Mouse (Mus musculus): ENCODE results near the gene Pitpnm2. TPM values are rescaled to one million over a fixed set of nuclear protein-coding genes. Genes with fewer than 3 reads are reported as not detected.

Gene Pitpnm2
- polyA plus RNA-seq, 1 experiment from 2014 or later = 1.5 TPM

- WGBS (ENCODE audit: insufficient replicate concordance) = 25% methylated on average over 6 of the region's 6 CpGs
- no peak overlapping the region for H3K4me2 ChIP-seq
- H3K27me3 ChIP-seq = no peaks in the 10 kb centered on the region
- no peak overlapping the region for H3K4me3 ChIP-seq (replicated peaks)
- no peak; the same call in 1 of the 2 replicates for ATAC-seq (ENCODE audit: insufficient read depth)
- H3K36me3 ChIP-seq (replicated peaks) = peaks cover 36% of the 10 kb centered on the region
- H3K27ac ChIP-seq (replicated peaks) = no peak overlapping the region
- peaks cover 5% of the 10 kb centered on the region; the same call in 1 of the 2 replicates for H3K4me1 ChIP-seq (replicated peaks)
- H3K9me3 ChIP-seq (replicated peaks) = no peaks in the 10 kb centered on the region
- no peak overlapping the region for H3K9ac ChIP-seq
These were observed 17.3 kb upstream of the Pitpnm2 start for GRCm38 (mm10) chr5:124266821-124267220.

GRCm38 (mm10) chr5:124263246-124263645, 13.7 kb upstream of the Pitpnm2 start:
- Histone ChIP-seq H3K4me3 (replicated peaks) (no peak overlapping the region), H3K36me3 (replicated peaks) (peaks cover 53% of the 10 kb centered on the region), H3K4me2 (no peak overlapping the region), H3K27ac (replicated peaks) (no peak overlapping the region), H3K9me3 (replicated peaks) (no peaks in the 10 kb centered on the region), H3K9ac (no peak overlapping the region), H3K27me3 (no peaks in the 10 kb centered on the region), H3K4me1 (replicated peaks) (peaks cover 5% of the 10 kb centered on the region; the same call in 1 of the 2 replicates)
- 79% methylated on average over 4 of the region's 4 CpGs for WGBS (ENCODE audit: insufficient replicate concordance)
- no peak for ATAC-seq (ENCODE audit: insufficient read depth)

- no peak for ATAC-seq (ENCODE audit: insufficient read depth)
- H3K36me3 ChIP-seq (replicated peaks) = peaks cover 64% of the 10 kb centered on the region
- H3K4me3 ChIP-seq (replicated peaks) = no peak overlapping the region
- no peaks in the 10 kb centered on the region for H3K27me3 ChIP-seq
- H3K27ac ChIP-seq (replicated peaks) = no peak overlapping the region
- H3K4me2 ChIP-seq = no peak overlapping the region
- H3K9me3 ChIP-seq (replicated peaks) = no peaks in the 10 kb centered on the region
- H3K4me1 ChIP-seq (replicated peaks) = peaks cover 5% of the 10 kb centered on the region; the same call in 1 of the 2 replicates
- no peak overlapping the region for H3K9ac ChIP-seq
- 77% methylated on average over 4 of the region's 4 CpGs for WGBS (ENCODE audit: insufficient replicate concordance)
These were observed 12.5 kb upstream of the Pitpnm2 start for GRCm38 (mm10) chr5:124262090-124262489.

- peaks cover 66% of the 10 kb centered on the region for H3K36me3 ChIP-seq (replicated peaks)
- no peak overlapping the region for H3K27ac ChIP-seq (replicated peaks)
- no peaks in the 10 kb centered on the region for H3K9me3 ChIP-seq (replicated peaks)
- 51% methylated on average over 2 of the region's 2 CpGs for WGBS (ENCODE audit: insufficient replicate concordance)
- no peak overlapping the region for H3K9ac ChIP-seq
- no peaks in the 10 kb centered on the region for H3K27me3 ChIP-seq
- no peak overlapping the region for H3K4me3 ChIP-seq (replicated peaks)
- no peak overlapping the region for H3K4me2 ChIP-seq
- H3K4me1 ChIP-seq (replicated peaks) = no peaks in the 10 kb centered on the region
- no peak for ATAC-seq (ENCODE audit: insufficient read depth)
These were observed 9.6 kb upstream of the Pitpnm2 start for GRCm38 (mm10) chr5:124259133-124259532.

- H3K4me3 ChIP-seq (replicated peaks) = no peak overlapping the region
- ATAC-seq (ENCODE audit: insufficient read depth) = no peak
- H3K4me2 ChIP-seq = no peak overlapping the region
- no peak overlapping the region for H3K9ac ChIP-seq
- peaks cover 63% of the 10 kb centered on the region for H3K36me3 ChIP-seq (replicated peaks)
- no peaks in the 10 kb centered on the region for H3K9me3 ChIP-seq (replicated peaks)
- WGBS (ENCODE audit: insufficient replicate concordance) = 95% methylated on average over 1 of the region's 1 CpGs
- no peaks in the 10 kb centered on the region for H3K4me1 ChIP-seq (replicated peaks)
- no peaks in the 10 kb centered on the region for H3K27me3 ChIP-seq
- H3K27ac ChIP-seq (replicated peaks) = no peak overlapping the region
These were observed 8.5 kb upstream of the Pitpnm2 start for GRCm38 (mm10) chr5:124258026-124258425.

GRCm38 (mm10) chr5:124255141-124255540, 5.6 kb upstream of the Pitpnm2 start:
- Histone ChIP-seq H3K27ac (replicated peaks) (no peak overlapping the region), H3K36me3 (replicated peaks) (peaks cover 47% of the 10 kb centered on the region), H3K4me2 (no peak overlapping the region), H3K9me3 (replicated peaks) (no peaks in the 10 kb centered on the region), H3K9ac (no peak overlapping the region), H3K4me1 (replicated peaks) (peaks cover 10% of the 10 kb centered on the region; the same call in 1 of the 2 replicates), H3K27me3 (no peaks in the 10 kb centered on the region), H3K4me3 (replicated peaks) (no peak overlapping the region)
- 81% methylated on average over 7 of the region's 7 CpGs for WGBS (ENCODE audit: insufficient replicate concordance)
- ATAC-seq (ENCODE audit: insufficient read depth) = no peak

GRCm38 (mm10) chr5:124253555-124253954, 4.0 kb upstream of the Pitpnm2 start:
- Histone ChIP-seq H3K27me3 (peaks cover 3% of the 10 kb centered on the region; the same call in 1 of the 2 replicates), H3K4me3 (replicated peaks) (no peak overlapping the region), H3K4me2 (no peak overlapping the region), H3K9me3 (replicated peaks) (no peaks in the 10 kb centered on the region), H3K4me1 (replicated peaks) (peaks cover 23% of the 10 kb centered on the region), H3K36me3 (replicated peaks) (peaks cover 31% of the 10 kb centered on the region), H3K9ac (no peak overlapping the region), H3K27ac (replicated peaks) (no peak overlapping the region)
- ATAC-seq (ENCODE audit: insufficient read depth) = no peak
- WGBS (ENCODE audit: insufficient replicate concordance) = 78% methylated on average over 8 of the region's 8 CpGs

- Histone ChIP-seq H3K27ac (replicated peaks) (no peak overlapping the region), H3K4me1 (replicated peaks) (peaks cover 31% of the 10 kb centered on the region), H3K36me3 (replicated peaks) (peaks cover 23% of the 10 kb centered on the region), H3K27me3 (peaks cover 3% of the 10 kb centered on the region; the same call in 1 of the 2 replicates), H3K9ac (no peak overlapping the region), H3K9me3 (replicated peaks) (no peaks in the 10 kb centered on the region), H3K4me2 (no peak overlapping the region), H3K4me3 (replicated peaks) (no peak overlapping the region)
- 84% methylated on average over 13 of the region's 13 CpGs for WGBS (ENCODE audit: insufficient replicate concordance)
- no peak for ATAC-seq (ENCODE audit: insufficient read depth)
These were observed 3.2 kb upstream of the Pitpnm2 start for GRCm38 (mm10) chr5:124252580-124253320.

GRCm38 (mm10) chr5:124251070-124251469, 1.5 kb upstream of the Pitpnm2 start:
- ATAC-seq (ENCODE audit: insufficient read depth) = no peak
- no peak overlapping the region for H3K4me3 ChIP-seq (replicated peaks)

GRCm38 (mm10) chr5:124248845-124249613, 531 bp downstream of the Pitpnm2 start:
- under 1% methylated on average over 52 of the region's 77 CpGs for WGBS (ENCODE audit: insufficient replicate concordance)
- H3K27ac ChIP-seq (replicated peaks) = peak overlapping the region; percentile 80
- H3K27me3 ChIP-seq = peaks cover 3% of the 10 kb centered on the region; the same call in 1 of the 2 replicates

More at GRCm38 (mm10) chr5:124251070-124251469, 1.5 kb upstream of the Pitpnm2 start:
- 72% methylated on average over 5 of the region's 5 CpGs for WGBS (ENCODE audit: insufficient replicate concordance)
- H3K27me3 ChIP-seq = peaks cover 3% of the 10 kb centered on the region; the same call in 1 of the 2 replicates
- no peak overlapping the region for H3K27ac ChIP-seq (replicated peaks)
- H3K9ac ChIP-seq = no peak overlapping the region
- H3K36me3 ChIP-seq (replicated peaks) = peaks cover 16% of the 10 kb centered on the region
- peaks cover 43% of the 10 kb centered on the region for H3K4me1 ChIP-seq (replicated peaks)
- H3K4me2 ChIP-seq = peak overlapping the region; percentile 91; the same call in 1 of the 2 replicates
- no peaks in the 10 kb centered on the region for H3K9me3 ChIP-seq (replicated peaks)

More at GRCm38 (mm10) chr5:124248845-124249613, 531 bp downstream of the Pitpnm2 start:
- Histone ChIP-seq H3K4me1 (replicated peaks) (peaks cover 45% of the 10 kb centered on the region), H3K9me3 (replicated peaks) (no peaks in the 10 kb centered on the region), H3K4me3 (replicated peaks) (peak overlapping the region; percentile 71), H3K4me2 (peak overlapping the region; percentile 91), H3K36me3 (replicated peaks) (peaks cover 29% of the 10 kb centered on the region), H3K9ac (peak overlapping the region; percentile 66)
- peak; percentile 30 for ATAC-seq (ENCODE audit: insufficient read depth)

Data from liver, embryonic 15.5 days (tissue).